Mouse (Mus musculus) erythroblast, embryonic 14.5 days (primary cell): Measurements from ENCODE around the gene Psmd9. TPM values are rescaled to one million over a fixed set of nuclear protein-coding genes. Genes with fewer than 3 reads are reported as not detected.

ENCODE experiments used
- H3K27me3 ChIP-seq: 2 replicates; pipeline ENCODE4 v1.6.1; 2012; ENCODE audit warnings: inconsistent platforms; ENCODE audit not compliant: control insufficient read depth
- H3K36me3 ChIP-seq: 2 replicates; pipeline ENCODE4 v1.6.1; 2012; ENCODE audit warnings: mild to moderate bottlenecking, inconsistent platforms; ENCODE audit not compliant: control insufficient read depth
- H3K4me1 ChIP-seq: 2 replicates; pipeline ENCODE4 v1.6.1; 2012; ENCODE audit warnings: inconsistent platforms; ENCODE audit not compliant: control insufficient read depth
- H3K4me3 ChIP-seq: replicated peaks from 2 replicates; pipeline ENCODE3; 2012; ENCODE audit warnings: moderate library complexity, mild to moderate bottlenecking, inconsistent platforms
- H3K9me3 ChIP-seq: 2 replicates; pipeline ENCODE4 v1.6.1; 2012; ENCODE audit warnings: low read length, inconsistent platforms, mixed read lengths; ENCODE audit not compliant: control insufficient read depth
- GATA1 ChIP-seq: IDR thresholded peaks from 2 replicates; pipeline ENCODE4 v1.6.1; 2012; ENCODE audit warnings: low read length, inconsistent platforms, mixed read lengths
- TAL1 ChIP-seq: IDR thresholded peaks from 3 replicates; pipeline ENCODE4 v1.6.1; 2012; ENCODE audit warnings: low read length, inconsistent platforms, mixed read lengths
- polyA plus RNA-seq: library from polyadenylated mRNA; stranded (reverse); fragments of >175 nt; gene quantifications from 2 replicates; pipeline ENCODE4 v1.2.3, GENCODE M21; 2012

Gene Psmd9
- polyA plus RNA-seq, 1 experiment: 28.4 TPM

- Histone ChIP-seq H3K4me3 (peak overlapping the region; percentile 82), H3K36me3 (peaks cover 46% of the 10 kb centered on the region), H3K4me1 (peaks cover 73% of the 10 kb centered on the region), H3K27me3 (no peaks in the 10 kb centered on the region), H3K9me3 (no peaks in the 10 kb centered on the region)
- TF ChIP-seq TAL1: no peak
- TF ChIP-seq GATA1: no peak
These were observed 28.3 kb upstream of the Psmd9 start for GRCm38 (mm10) chr5:123140694-123141554.

DNA sequence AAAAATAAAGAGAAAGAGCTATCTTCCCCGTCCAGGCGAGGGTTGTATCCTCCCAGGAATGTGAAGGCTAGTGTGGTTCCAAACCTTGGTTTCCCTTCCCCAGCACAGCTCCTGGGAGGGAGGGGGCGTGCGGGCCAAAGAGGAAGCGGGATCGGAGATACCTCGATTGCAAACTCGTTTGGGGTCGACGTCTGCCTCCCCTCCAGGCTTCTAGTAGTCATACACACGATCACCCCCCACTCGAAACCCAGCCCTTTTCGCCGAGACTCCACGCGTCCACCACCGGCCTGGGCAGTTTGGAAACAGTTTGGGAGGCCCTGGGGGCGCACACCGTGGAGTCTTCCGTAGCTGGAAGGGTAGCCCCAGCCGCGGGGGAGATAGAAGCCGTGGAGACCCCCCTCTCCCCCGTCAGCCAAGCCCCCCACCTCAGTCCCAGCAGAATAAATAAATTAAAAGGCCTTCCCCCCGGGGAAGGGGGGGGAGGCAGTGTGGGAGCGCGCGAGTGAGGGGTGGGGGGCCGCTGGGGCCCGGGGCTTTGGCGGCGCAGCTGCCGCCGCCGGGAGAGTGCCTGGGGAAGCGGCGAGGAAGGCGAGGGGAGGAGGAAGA lies 27.6 kb upstream of the Psmd9 start:
- H3K4me1 ChIP-seq: peaks cover 72% of the 10 kb centered on the region
- H3K4me3 ChIP-seq: peak overlapping the region; percentile 82

GRCm38 (mm10) chr5:123142161-123143157 lies 26.8 kb upstream of the Psmd9 start, which contains the start of gene Setd1b:
Gene Setd1b, plus strand, starts transcription at chr5:123142193.
- H3K9me3 ChIP-seq: no peaks in the 10 kb centered on the region
- peaks cover 47% of the 10 kb centered on the region for H3K36me3 ChIP-seq
- H3K27me3 ChIP-seq: no peaks in the 10 kb centered on the region
- peak within 1 kb of the TSS; percentile 82 for H3K4me3 ChIP-seq
- peaks cover 72% of the 10 kb centered on the region for H3K4me1 ChIP-seq
- no peak for TF ChIP-seq GATA1
- no peak for TF ChIP-seq TAL1

More for the DNA sequence above, 27.6 kb upstream of the Psmd9 start:
- TF ChIP-seq GATA1: no peak
- TF ChIP-seq TAL1: no peak
- Histone ChIP-seq H3K27me3 (no peaks in the 10 kb centered on the region), H3K9me3 (no peaks in the 10 kb centered on the region), H3K36me3 (peaks cover 47% of the 10 kb centered on the region)

DNA sequence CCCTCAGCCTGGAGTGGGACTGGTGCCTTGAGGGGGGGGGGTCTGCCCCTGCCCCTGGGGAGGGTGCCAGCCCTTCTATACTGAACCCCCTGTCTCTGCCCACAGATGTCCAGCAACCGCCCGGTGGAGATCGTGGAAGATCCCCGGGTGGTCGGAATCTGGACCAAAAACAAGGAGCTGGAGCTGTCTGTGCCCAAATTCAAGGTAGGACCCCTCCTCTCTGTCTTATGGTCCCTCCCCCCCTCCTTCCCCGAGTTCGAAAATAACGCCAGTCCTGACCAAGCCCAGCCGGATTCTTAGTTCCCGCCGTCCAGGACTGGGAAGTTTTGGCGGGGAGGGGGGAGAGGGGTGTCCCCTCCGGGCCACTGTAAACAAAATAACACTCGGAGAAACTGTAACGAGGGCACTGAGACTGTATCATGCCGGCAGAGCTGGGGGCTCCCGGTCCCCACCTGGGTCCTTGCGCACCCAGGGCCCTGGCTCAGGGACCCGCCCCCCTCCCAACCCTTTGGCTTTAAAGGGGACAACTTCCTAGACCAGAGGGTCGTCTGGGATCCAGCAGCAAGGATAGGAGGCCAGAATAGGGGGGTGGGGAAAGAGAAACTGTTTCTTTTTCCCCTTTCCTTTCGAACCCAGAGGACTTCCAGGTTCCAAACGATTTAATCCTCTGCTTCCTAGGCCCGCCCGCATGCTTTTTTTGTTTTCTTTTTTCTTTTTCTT lies 25.8 kb upstream of the Psmd9 start:
- peaks cover 50% of the 10 kb centered on the region for H3K36me3 ChIP-seq
- peaks cover 72% of the 10 kb centered on the region for H3K4me1 ChIP-seq

GRCm38 (mm10) chr5:123143971-123144745 lies 25.1 kb upstream of the Psmd9 start:
- peak overlapping the region; percentile 82 for H3K4me3 ChIP-seq
- no peak for TF ChIP-seq TAL1
- no peak for TF ChIP-seq GATA1
- H3K27me3 ChIP-seq: no peaks in the 10 kb centered on the region
- H3K4me1 ChIP-seq: peaks cover 72% of the 10 kb centered on the region
- H3K36me3 ChIP-seq: peaks cover 55% of the 10 kb centered on the region
- H3K9me3 ChIP-seq: no peaks in the 10 kb centered on the region

More for the DNA sequence above, 25.8 kb upstream of the Psmd9 start:
- peak overlapping the region; percentile 82 for H3K4me3 ChIP-seq
- no peaks in the 10 kb centered on the region for H3K27me3 ChIP-seq
- no peak for TF ChIP-seq GATA1
- no peak for TF ChIP-seq TAL1
- H3K9me3 ChIP-seq: no peaks in the 10 kb centered on the region

DNA sequence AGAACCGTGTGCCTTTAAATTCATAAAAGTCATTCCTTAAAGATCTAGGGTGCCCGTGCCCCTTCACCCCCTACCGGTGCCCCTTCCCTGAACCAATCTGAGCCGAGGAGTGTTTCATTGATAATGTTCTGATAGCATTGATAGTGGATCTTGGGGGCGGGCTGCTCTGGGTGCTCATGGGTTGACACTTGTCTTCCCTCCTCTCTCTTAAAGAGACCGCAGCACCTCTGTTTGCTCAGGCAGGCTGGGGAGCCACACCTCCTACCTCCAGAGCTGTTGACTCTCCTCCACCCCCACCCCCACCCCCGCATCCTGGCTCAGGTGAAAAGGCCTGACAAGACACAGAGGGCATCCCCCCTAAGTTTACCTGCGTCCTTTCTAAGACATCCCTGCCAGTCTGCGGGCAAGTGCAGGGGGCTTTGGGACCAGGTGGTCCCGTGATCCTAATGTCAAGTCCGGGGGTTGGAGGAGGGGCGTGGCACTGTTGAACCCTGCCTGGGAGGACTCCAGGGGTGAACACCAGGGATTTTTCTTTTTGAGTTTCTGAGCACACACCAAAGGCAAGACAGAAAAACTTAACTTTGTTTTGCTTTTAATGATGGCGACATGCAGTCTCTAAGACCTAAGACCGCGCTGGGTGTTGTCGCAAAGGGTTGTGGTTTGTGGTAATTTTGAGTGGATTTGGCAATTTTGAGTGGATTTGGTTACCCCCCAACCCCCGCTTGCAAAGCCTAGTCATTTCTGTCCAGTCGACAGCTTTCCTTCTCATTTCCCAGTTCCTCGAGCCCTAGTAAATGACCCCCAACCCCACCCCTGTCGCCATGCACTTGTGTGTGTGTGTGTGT lies 24.2 kb upstream of the Psmd9 start:
- Histone ChIP-seq H3K36me3 (peaks cover 59% of the 10 kb centered on the region), H3K9me3 (no peaks in the 10 kb centered on the region), H3K4me3 (peak overlapping the region; percentile 82), H3K4me1 (peaks cover 72% of the 10 kb centered on the region), H3K27me3 (no peaks in the 10 kb centered on the region)
- TF ChIP-seq GATA1 (no peak), TAL1 (no peak)

DNA sequence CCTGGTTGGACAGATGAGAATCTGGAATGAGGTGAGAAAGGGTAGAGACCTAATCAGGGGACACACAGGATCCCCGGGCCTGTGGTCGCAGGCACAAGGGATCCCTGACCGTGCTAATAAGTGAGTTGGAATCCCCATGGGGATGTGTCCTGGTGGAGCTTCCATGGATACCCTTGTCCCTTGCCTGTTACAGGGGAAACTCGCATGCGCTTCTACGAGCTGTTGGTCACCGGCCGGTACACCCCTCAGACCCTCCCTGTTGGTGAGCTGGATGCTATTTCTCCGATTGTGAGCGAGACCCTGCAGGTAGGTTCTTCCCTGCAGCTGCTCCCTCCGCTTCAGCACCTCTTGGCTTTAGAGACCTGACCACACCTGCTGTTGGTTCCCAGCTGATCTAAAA lies 22.9 kb upstream of the Psmd9 start:
- TF ChIP-seq GATA1 (no peak), TAL1 (no peak)
- H3K36me3 ChIP-seq: peaks cover 73% of the 10 kb centered on the region
- H3K27me3 ChIP-seq: no peaks in the 10 kb centered on the region
- no peak overlapping the region for H3K4me3 ChIP-seq
- H3K9me3 ChIP-seq: no peaks in the 10 kb centered on the region
- H3K4me1 ChIP-seq: peaks cover 86% of the 10 kb centered on the region
